Mouse (Mus musculus): ENCODE data around the gene Tmem18. TPM values are rescaled to one million over a fixed set of nuclear protein-coding genes. Genes with fewer than 3 reads are reported as not detected.

The Tmem18 gene
- 32.9 and 35.7 TPM in 2 replicates for polyA plus RNA-seq (2015; fragmentation: Nextera tagmentation; extraction: Ambion mirVana)

GRCm38 (mm10) chr12:30584356-30584740 lies at the start of gene Tmem18:
Tmem18 (plus strand) TSS chr12:30584426.
- whole genome bisulfite sequencing = under 1% methylated on average over 35 of the region's 35 CpGs
- H3K36me3 ChIP-seq (replicated peaks) = no peaks in the 10 kb centered on the region
- peak; percentile 96 for ATAC-seq (replicated peaks)
- peak within 1 kb of the TSS; percentile 88 for H3K9ac ChIP-seq
- H3K27me3 ChIP-seq (replicated peaks) = no peaks in the 10 kb centered on the region
- H3K4me1 ChIP-seq = peaks cover 14% of the 10 kb centered on the region
- peak within 1 kb of the TSS; percentile 74 for H3K4me2 ChIP-seq
- peak within 1 kb of the TSS; percentile 85 for H3K4me3 ChIP-seq
- peak within 1 kb of the TSS; percentile 92 for H3K27ac ChIP-seq
- no peaks in the 10 kb centered on the region for H3K9me3 ChIP-seq

- no peak overlapping the region for H3K4me3 ChIP-seq
- H3K9ac ChIP-seq = no peak overlapping the region
- H3K9me3 ChIP-seq = no peaks in the 10 kb centered on the region
- H3K27ac ChIP-seq = no peak overlapping the region
- H3K27me3 ChIP-seq (replicated peaks) = no peaks in the 10 kb centered on the region
- no peaks in the 10 kb centered on the region for H3K36me3 ChIP-seq (replicated peaks)
- H3K4me2 ChIP-seq = no peak overlapping the region
- H3K4me1 ChIP-seq = no peaks in the 10 kb centered on the region
- ATAC-seq (replicated peaks) = no peak
Measured at GRCm38 (mm10) chr12:30557349-30557748, 26.9 kb upstream of the Tmem18 start.

- Histone ChIP-seq H3K9ac (no peak overlapping the region), H3K4me3 (no peak overlapping the region), H3K4me1 (no peaks in the 10 kb centered on the region), H3K4me2 (no peak overlapping the region), H3K27me3 (replicated peaks) (no peaks in the 10 kb centered on the region), H3K27ac (no peak overlapping the region), H3K9me3 (no peaks in the 10 kb centered on the region), H3K36me3 (replicated peaks) (no peaks in the 10 kb centered on the region)
- ATAC-seq (replicated peaks) = no peak
- 26% methylated on average over 11 of the region's 11 CpGs for WGBS
Measured at GRCm38 (mm10) chr12:30561411-30561810, 22.8 kb upstream of the Tmem18 start.

GRCm38 (mm10) chr12:30572075-30572474 lies 12.2 kb upstream of the Tmem18 start:
- Histone ChIP-seq H3K4me1 (no peaks in the 10 kb centered on the region), H3K4me2 (no peak overlapping the region), H3K27me3 (replicated peaks) (no peaks in the 10 kb centered on the region), H3K36me3 (replicated peaks) (no peaks in the 10 kb centered on the region), H3K27ac (no peak overlapping the region), H3K9ac (no peak overlapping the region), H3K9me3 (no peaks in the 10 kb centered on the region), H3K4me3 (no peak overlapping the region)
- no peak for ATAC-seq (replicated peaks)
- WGBS = 86% methylated on average over 4 of the region's 4 CpGs

GRCm38 (mm10) chr12:30575952-30576351 lies 8.3 kb upstream of the Tmem18 start:
- Histone ChIP-seq H3K36me3 (replicated peaks) (no peaks in the 10 kb centered on the region), H3K9me3 (no peaks in the 10 kb centered on the region), H3K27me3 (replicated peaks) (no peaks in the 10 kb centered on the region), H3K9ac (no peak overlapping the region), H3K4me2 (no peak overlapping the region), H3K27ac (no peak overlapping the region), H3K4me1 (no peaks in the 10 kb centered on the region), H3K4me3 (no peak overlapping the region)
- ATAC-seq (replicated peaks) = no peak
- WGBS = 85% methylated on average over 3 of the region's 3 CpGs

GRCm38 (mm10) chr12:30578019-30578418 lies 6.2 kb upstream of the Tmem18 start:
- Histone ChIP-seq H3K9ac (no peak overlapping the region), H3K4me3 (no peak overlapping the region), H3K27ac (no peak overlapping the region), H3K4me2 (no peak overlapping the region), H3K9me3 (no peaks in the 10 kb centered on the region), H3K27me3 (replicated peaks) (no peaks in the 10 kb centered on the region), H3K4me1 (no peaks in the 10 kb centered on the region), H3K36me3 (replicated peaks) (no peaks in the 10 kb centered on the region)
- peak; percentile 82 for ATAC-seq (replicated peaks)
- WGBS = 13% methylated on average over 5 of the region's 5 CpGs

- Histone ChIP-seq H3K27ac (no peak overlapping the region), H3K9ac (no peak overlapping the region), H3K36me3 (replicated peaks) (no peaks in the 10 kb centered on the region), H3K4me2 (no peak overlapping the region), H3K9me3 (no peaks in the 10 kb centered on the region), H3K27me3 (replicated peaks) (no peaks in the 10 kb centered on the region), H3K4me3 (no peak overlapping the region), H3K4me1 (peaks cover 14% of the 10 kb centered on the region)
- WGBS = 86% methylated on average over 10 of the region's 10 CpGs
- no peak for ATAC-seq (replicated peaks)
Measured at GRCm38 (mm10) chr12:30581277-30581676, 2.9 kb upstream of the Tmem18 start.

GRCm38 (mm10) chr12:30583586-30584355 lies 455 bp upstream of the Tmem18 start:
- Histone ChIP-seq H3K4me3 (peak overlapping the region; percentile 85), H3K4me2 (peak overlapping the region; percentile 74), H3K27me3 (replicated peaks) (no peaks in the 10 kb centered on the region), H3K9me3 (no peaks in the 10 kb centered on the region), H3K27ac (peak overlapping the region; percentile 92; the same call in 1 of the 2 replicates), H3K36me3 (replicated peaks) (no peaks in the 10 kb centered on the region), H3K4me1 (peaks cover 14% of the 10 kb centered on the region), H3K9ac (peak overlapping the region; percentile 88)
- 8% methylated on average over 11 of the region's 12 CpGs for WGBS
- peak; percentile 62 for ATAC-seq (replicated peaks)

- Histone ChIP-seq H3K4me1 (peaks cover 14% of the 10 kb centered on the region), H3K4me2 (peak overlapping the region; percentile 74), H3K36me3 (replicated peaks) (no peaks in the 10 kb centered on the region), H3K9ac (peak overlapping the region; percentile 88), H3K9me3 (no peaks in the 10 kb centered on the region), H3K27me3 (replicated peaks) (no peaks in the 10 kb centered on the region), H3K4me3 (peak overlapping the region; percentile 85), H3K27ac (peak overlapping the region; percentile 92)
- peak; percentile 54 for ATAC-seq (replicated peaks)
- WGBS = 9% methylated on average over 6 of the region's 6 CpGs
Measured at GRCm38 (mm10) chr12:30584863-30585262, 637 bp downstream of the Tmem18 start.

- Histone ChIP-seq H3K27ac (no peak overlapping the region), H3K27me3 (replicated peaks) (no peaks in the 10 kb centered on the region), H3K9me3 (no peaks in the 10 kb centered on the region), H3K36me3 (replicated peaks) (no peaks in the 10 kb centered on the region), H3K4me2 (no peak overlapping the region), H3K9ac (no peak overlapping the region), H3K4me3 (no peak overlapping the region), H3K4me1 (no peaks in the 10 kb centered on the region)
- 89% methylated on average over 5 of the region's 5 CpGs for WGBS
- no peak for ATAC-seq (replicated peaks)
Measured at GRCm38 (mm10) chr12:30591832-30592231, 7.6 kb downstream of the Tmem18 start.

- peak; percentile 85 for ATAC-seq (replicated peaks)
- H3K36me3 ChIP-seq (replicated peaks) = no peaks in the 10 kb centered on the region
- 37% methylated on average over 8 of the region's 8 CpGs for WGBS
- H3K4me3 ChIP-seq = no peak overlapping the region
- H3K27me3 ChIP-seq (replicated peaks) = no peaks in the 10 kb centered on the region
- no peak overlapping the region for H3K4me2 ChIP-seq
- H3K9me3 ChIP-seq = no peaks in the 10 kb centered on the region
- H3K27ac ChIP-seq = no peak overlapping the region
- no peaks in the 10 kb centered on the region for H3K4me1 ChIP-seq
- no peak overlapping the region for H3K9ac ChIP-seq
Measured at GRCm38 (mm10) chr12:30596818-30597407, 12.7 kb downstream of the Tmem18 start.

GRCm38 (mm10) chr12:30598955-30599354 lies 14.7 kb downstream of the Tmem18 start:
- Histone ChIP-seq H3K9ac (no peak overlapping the region), H3K4me3 (no peak overlapping the region), H3K27me3 (replicated peaks) (no peaks in the 10 kb centered on the region), H3K9me3 (no peaks in the 10 kb centered on the region), H3K36me3 (replicated peaks) (no peaks in the 10 kb centered on the region), H3K4me1 (no peaks in the 10 kb centered on the region), H3K4me2 (no peak overlapping the region), H3K27ac (no peak overlapping the region)
- 64% methylated on average over 3 of the region's 3 CpGs for WGBS
- ATAC-seq (replicated peaks) = no peak

- no peaks in the 10 kb centered on the region for H3K4me1 ChIP-seq
- ATAC-seq (replicated peaks) = no peak
- H3K36me3 ChIP-seq (replicated peaks) = no peaks in the 10 kb centered on the region
Measured at GRCm38 (mm10) chr12:30599474-30599873, 15.2 kb downstream of the Tmem18 start.

More at GRCm38 (mm10) chr12:30599474-30599873, 15.2 kb downstream of the Tmem18 start:
- H3K9me3 ChIP-seq = no peaks in the 10 kb centered on the region
- no peak overlapping the region for H3K9ac ChIP-seq
- H3K27me3 ChIP-seq (replicated peaks) = no peaks in the 10 kb centered on the region
- WGBS = 76% methylated on average over 2 of the region's 2 CpGs
- no peak overlapping the region for H3K27ac ChIP-seq
- no peak overlapping the region for H3K4me2 ChIP-seq
- no peak overlapping the region for H3K4me3 ChIP-seq
